ENCODE assay signal across 8 mouse cellular contexts in genomic region chr5:4962063-4962610, GRCm38 (mm10).
DNase-seq lines count a peak whose midpoint lies in the region; ATAC-seq and TF ChIP-seq lines count a peak whose summit lies in the region.

No protein-coding gene starts in this region.

- no peaks in the 10 kb centered on the region for H3K27me3 ChIP-seq in forebrain, embryonic 15.5 days
- no peaks in the 10 kb centered on the region for H3K27me3 ChIP-seq in hindbrain, embryonic 10.5 days (ENCODE audit: insufficient read depth, poor library complexity, severe bottlenecking)

- TF ChIP-seq CTCF in layer of hippocampus, adult 2 months (conservative IDR thresholded peaks at IDR 0.05), result peak; percentile 97
- TF ChIP-seq CTCF in lung, adult 2 months (IDR thresholded peaks at IDR 0.05; ENCODE audit: insufficient read depth, low read length), result peak; percentile 84
- TF ChIP-seq CTCF in olfactory bulb, adult 2 months (IDR thresholded peaks at IDR 0.05; ENCODE audit: insufficient read depth, low read depth, low read length), result 0 out of 2 replicates have a peak, but pooled peaks have one; percentile 38

- no peak for TF ChIP-seq POLR2A in lung, adult 2 months (IDR thresholded peaks at IDR 0.05; ENCODE audit: borderline replicate concordance, extremely low read depth, low read depth, low read length)
- no peak for TF ChIP-seq POLR2A in olfactory bulb, adult 2 months (IDR thresholded peaks at IDR 0.05; ENCODE audit: insufficient read depth, low read depth, low read length)

- H3K9ac ChIP-seq in forebrain, embryonic 15.5 days (replicated peaks), result no peak overlapping the region

- WGBS in forebrain, embryonic 15.5 days, result 51% methylated on average over 15 of the region's 15 CpGs
- WGBS in hindbrain, embryonic 10.5 days, result 55% methylated on average over 15 of the region's 15 CpGs
- 42% methylated on average over 15 of the region's 15 CpGs for WGBS in lung, adult 2 months
- 43% methylated on average over 15 of the region's 15 CpGs for WGBS in olfactory bulb, adult 2 months

- H3K4me3 ChIP-seq in forebrain, embryonic 15.5 days, result no peak overlapping the region
- H3K4me3 ChIP-seq in hindbrain, embryonic 10.5 days, result no peak overlapping the region
- H3K4me3 ChIP-seq in layer of hippocampus, adult 2 months, result no peak overlapping the region
- H3K4me3 ChIP-seq in lung, adult 2 months (replicated peaks; ENCODE audit: extremely low read depth, low read depth, low read length), result no peak overlapping the region
- no peak overlapping the region for H3K4me3 ChIP-seq in olfactory bulb, adult 2 months (ENCODE audit: insufficient read depth, low read depth, low read length)

- H3K27ac ChIP-seq in forebrain, embryonic 15.5 days (replicated peaks), result peak overlapping the region; percentile 49; the same call in 1 of the 2 replicates
- H3K27ac ChIP-seq in hindbrain, embryonic 10.5 days, result peak overlapping the region; percentile 45
- peak overlapping the region; percentile 71 for H3K27ac ChIP-seq in layer of hippocampus, adult 2 months
- H3K27ac ChIP-seq in olfactory bulb, adult 2 months (ENCODE audit: insufficient read depth, low read depth, low read length), result no peak overlapping the region

- no peaks in the 10 kb centered on the region for H3K36me3 ChIP-seq in forebrain, embryonic 15.5 days
- H3K36me3 ChIP-seq in hindbrain, embryonic 10.5 days, result no peaks in the 10 kb centered on the region

- DNase-seq in Muller cell, postnatal 12 days (ENCODE audit: inconsistent ontology term), result peak; percentile 54
- peak; percentile 29 for DNase-seq in cerebellum, adult 11-12 months
- peak; percentile 61 for DNase-seq in hindbrain, embryonic 10.5 days (ENCODE audit: low spot score)
- DNase-seq in layer of hippocampus, adult 2 months (ENCODE audit: low spot score in 2 of 2), result peak; percentile 74 to 78
- peak; percentile 31 for DNase-seq in lung, adult 2 months
- DNase-seq in urinary bladder, adult 2 months (ENCODE audit: low spot score), result peak; percentile 25

- peaks cover 11% of the 10 kb centered on the region for H3K4me1 ChIP-seq in forebrain, embryonic 15.5 days
- H3K4me1 ChIP-seq in hindbrain, embryonic 10.5 days (replicated peaks), result peaks cover 24% of the 10 kb centered on the region
- H3K4me1 ChIP-seq in lung, adult 2 months (ENCODE audit: control insufficient read depth, insufficient read depth, low read length), result peaks cover 9% of the 10 kb centered on the region
- H3K4me1 ChIP-seq in olfactory bulb, adult 2 months (ENCODE audit: control insufficient read depth, insufficient read depth, low read length), result peaks cover 11% of the 10 kb centered on the region; the same call in 1 of the 2 replicates

- H3K9me3 ChIP-seq in forebrain, embryonic 15.5 days, result no peaks in the 10 kb centered on the region
- no peaks in the 10 kb centered on the region for H3K9me3 ChIP-seq in hindbrain, embryonic 10.5 days

- peak; percentile 92 for ATAC-seq in forebrain, embryonic 15.5 days (replicated peaks)

- no peak overlapping the region for H3K4me2 ChIP-seq in forebrain, embryonic 15.5 days (replicated peaks)

Comparison
In these comparisons a context has a peak if more than half of its experiments do, and no peak if none do; other contexts are left out.
1. DNase-seq: peak in every context shown above with its lines; median percentile 76 in layer of hippocampus, adult 2 months; 61 in hindbrain, embryonic 10.5 days; 54 in Muller cell, postnatal 12 days; 31 in lung, adult 2 months; 29 in cerebellum, adult 11-12 months; 25 in urinary bladder, adult 2 months.
2. CTCF ChIP-seq: peak in every context shown above with its lines; median percentile 97 in layer of hippocampus, adult 2 months; 84 in lung, adult 2 months; 38 in olfactory bulb, adult 2 months.